Mouse (Mus musculus): ENCODE measurements around the gene Met. TPM values are rescaled to one million over a fixed set of nuclear protein-coding genes. Genes with fewer than 3 reads are reported as not detected.

Gene Met
- 1.6 and 3.5 TPM in 2 replicates for polyA plus RNA-seq (2016; fragmentation: Nextera tagmentation; extraction: Ambion mirVana)

- H3K27me3 ChIP-seq (ENCODE audit: insufficient read depth, poor library complexity, severe bottlenecking), result peaks cover 54% of the 10 kb centered on the region
- WGBS, result under 1% methylated on average over 65 of the region's 78 CpGs
- peak; percentile 82 for DNase-seq (ENCODE audit: low spot score)
- peak within 1 kb of the TSS; percentile 82 for H3K4me3 ChIP-seq
- H3K27ac ChIP-seq, result peak within 1 kb of the TSS; percentile 86
- no peaks in the 10 kb centered on the region for H3K4me1 ChIP-seq
- H3K36me3 ChIP-seq, result no peaks in the 10 kb centered on the region
- H3K9me3 ChIP-seq, result no peaks in the 10 kb centered on the region
Measured at GRCm38 (mm10) chr6:17463434-17464280, at the start of gene Met. Gene Met (plus strand): TSS chr6:17463800.

GRCm38 (mm10) chr6:17418226-17418625, 45.4 kb upstream of the Met start:
- Histone ChIP-seq H3K4me1 (no peaks in the 10 kb centered on the region), H3K9me3 (no peaks in the 10 kb centered on the region), H3K27ac (no peak overlapping the region), H3K4me3 (no peak overlapping the region), H3K27me3 (ENCODE audit: insufficient read depth, poor library complexity, severe bottlenecking) (no peaks in the 10 kb centered on the region), H3K36me3 (no peaks in the 10 kb centered on the region)
- DNase-seq (ENCODE audit: low spot score), result no peak
- WGBS, result 75% methylated on average over 7 of the region's 7 CpGs

DNA sequence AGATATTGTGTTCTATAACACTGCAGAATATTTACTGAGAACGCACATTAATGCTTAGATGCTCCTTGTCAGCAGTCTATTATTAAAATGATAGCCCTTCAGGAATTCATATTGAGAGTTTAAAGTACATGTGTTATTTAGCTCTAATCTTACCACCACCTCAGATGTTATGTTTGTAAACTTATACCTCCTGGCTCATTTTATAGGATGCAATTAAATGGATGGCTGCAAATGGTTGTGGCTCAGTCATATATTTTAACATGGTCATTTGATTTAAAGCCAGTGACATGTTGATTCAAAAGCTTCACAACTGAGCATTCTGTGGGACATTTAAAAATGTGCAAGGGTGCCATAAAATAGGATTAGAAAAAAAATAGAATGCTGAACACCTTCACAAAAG, 41.2 kb upstream of the Met start:
- Histone ChIP-seq H3K36me3 (no peaks in the 10 kb centered on the region), H3K27ac (no peak overlapping the region), H3K27me3 (ENCODE audit: insufficient read depth, poor library complexity, severe bottlenecking) (no peaks in the 10 kb centered on the region), H3K4me1 (no peaks in the 10 kb centered on the region), H3K4me3 (no peak overlapping the region), H3K9me3 (no peaks in the 10 kb centered on the region)
- no peak for DNase-seq (ENCODE audit: low spot score)
- WGBS, result 92% methylated on average over 1 of the region's 1 CpGs

GRCm38 (mm10) chr6:17429041-17429440, 34.6 kb upstream of the Met start:
- no peaks in the 10 kb centered on the region for H3K36me3 ChIP-seq
- no peak for DNase-seq (ENCODE audit: low spot score)
- no peaks in the 10 kb centered on the region for H3K4me1 ChIP-seq
- no peaks in the 10 kb centered on the region for H3K27me3 ChIP-seq (ENCODE audit: insufficient read depth, poor library complexity, severe bottlenecking)
- 52% methylated on average over 3 of the region's 3 CpGs for WGBS
- H3K9me3 ChIP-seq, result no peaks in the 10 kb centered on the region
- H3K27ac ChIP-seq, result no peak overlapping the region
- H3K4me3 ChIP-seq, result no peak overlapping the region

DNA sequence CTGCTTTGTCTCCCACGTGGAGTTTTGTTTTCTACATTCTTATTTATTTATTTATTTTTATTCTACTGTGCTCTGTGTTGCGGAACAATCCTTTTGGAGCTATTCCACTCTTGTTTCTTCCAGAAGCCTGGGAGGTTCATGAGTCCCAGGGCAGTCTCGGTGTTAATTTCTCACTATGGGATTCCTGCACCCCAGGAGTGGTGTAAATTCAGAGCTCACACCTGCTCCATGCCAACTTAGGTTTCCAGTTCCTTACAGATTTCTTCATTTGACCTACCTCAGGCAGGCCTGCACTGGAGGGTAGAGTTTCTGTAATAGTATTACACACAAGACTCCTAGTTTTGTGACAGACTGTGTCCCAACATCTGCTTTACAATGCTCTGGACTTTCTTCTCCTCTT, 34.0 kb upstream of the Met start:
- Histone ChIP-seq H3K4me3 (no peak overlapping the region), H3K9me3 (no peaks in the 10 kb centered on the region), H3K4me1 (no peaks in the 10 kb centered on the region), H3K36me3 (no peaks in the 10 kb centered on the region), H3K27me3 (ENCODE audit: insufficient read depth, poor library complexity, severe bottlenecking) (no peaks in the 10 kb centered on the region), H3K27ac (no peak overlapping the region)
- no peak for DNase-seq (ENCODE audit: low spot score)
- 75% methylated on average over 3 of the region's 3 CpGs for WGBS

DNA sequence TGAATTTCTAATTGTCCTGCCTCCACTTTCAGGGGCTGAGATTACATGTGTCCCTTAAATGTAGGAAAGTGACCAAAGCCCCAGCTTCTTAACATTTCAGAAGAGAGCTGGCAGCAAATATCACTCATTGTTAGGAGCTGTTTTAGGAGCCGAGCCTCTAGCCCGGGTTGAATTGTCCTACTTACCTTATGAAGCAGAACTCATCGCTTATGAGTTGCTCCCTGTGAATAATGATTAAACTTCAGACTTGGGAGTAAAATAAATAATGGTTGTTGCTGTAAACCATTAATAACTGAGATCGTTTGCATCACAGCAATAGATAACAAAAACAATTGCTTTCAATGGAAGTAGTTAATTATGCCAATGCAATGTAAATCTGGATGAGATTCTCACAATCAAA, 20.3 kb upstream of the Met start:
- H3K27ac ChIP-seq, result no peak overlapping the region
- H3K4me1 ChIP-seq, result no peaks in the 10 kb centered on the region
- no peak for DNase-seq (ENCODE audit: low spot score)
- H3K9me3 ChIP-seq, result no peaks in the 10 kb centered on the region
- no peaks in the 10 kb centered on the region for H3K36me3 ChIP-seq
- 81% methylated on average over 4 of the region's 4 CpGs for WGBS
- H3K4me3 ChIP-seq, result no peak overlapping the region
- H3K27me3 ChIP-seq (ENCODE audit: insufficient read depth, poor library complexity, severe bottlenecking), result no peaks in the 10 kb centered on the region

DNA sequence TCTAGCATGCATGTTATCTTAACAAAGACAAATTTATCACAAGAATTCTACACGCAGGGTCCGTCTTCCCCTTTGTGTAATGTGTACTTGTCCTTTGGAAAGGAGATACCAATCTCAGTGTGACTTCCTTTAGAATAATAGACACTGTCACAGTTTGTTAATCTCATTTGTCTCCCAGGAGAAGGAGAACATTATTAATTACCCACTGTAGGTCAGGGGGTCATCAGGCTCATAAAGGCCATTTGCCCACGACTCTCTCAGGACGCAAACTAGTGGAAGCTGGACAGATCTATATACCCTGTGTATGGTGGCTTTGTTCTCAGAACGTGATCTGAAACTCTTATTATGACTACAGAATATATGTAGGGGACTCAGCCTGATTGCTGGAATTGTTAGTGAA, 12.3 kb upstream of the Met start:
- Histone ChIP-seq H3K36me3 (no peaks in the 10 kb centered on the region), H3K27me3 (ENCODE audit: insufficient read depth, poor library complexity, severe bottlenecking) (no peaks in the 10 kb centered on the region), H3K4me1 (no peaks in the 10 kb centered on the region), H3K4me3 (no peak overlapping the region), H3K9me3 (no peaks in the 10 kb centered on the region), H3K27ac (no peak overlapping the region)
- 56% methylated on average over 5 of the region's 5 CpGs for WGBS
- DNase-seq (ENCODE audit: low spot score), result no peak

DNA sequence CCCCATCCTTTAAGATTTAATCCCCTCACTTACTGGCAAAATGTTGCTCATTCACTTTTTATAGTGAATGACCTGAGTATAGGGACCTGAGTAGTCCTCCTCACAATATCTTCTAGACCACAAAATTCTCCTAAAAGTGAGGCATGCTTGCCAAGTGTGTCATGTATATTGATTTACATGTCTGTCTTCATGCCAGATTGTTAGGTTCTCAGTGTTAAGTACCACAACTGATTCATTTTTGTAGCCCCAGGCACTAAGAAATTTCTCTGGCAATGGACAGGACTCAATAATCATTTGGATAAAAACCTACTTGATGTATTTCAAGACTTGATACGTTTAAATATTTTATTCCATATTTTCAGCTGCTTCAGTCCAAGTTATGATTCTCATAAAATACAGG, 8.5 kb upstream of the Met start:
- H3K4me1 ChIP-seq, result no peaks in the 10 kb centered on the region
- H3K36me3 ChIP-seq, result no peaks in the 10 kb centered on the region
- no peak overlapping the region for H3K4me3 ChIP-seq
- H3K27ac ChIP-seq, result no peak overlapping the region
- no peak for DNase-seq (ENCODE audit: low spot score)
- no peaks in the 10 kb centered on the region for H3K9me3 ChIP-seq
- WGBS, result 93% methylated on average over 1 of the region's 1 CpGs
- no peaks in the 10 kb centered on the region for H3K27me3 ChIP-seq (ENCODE audit: insufficient read depth, poor library complexity, severe bottlenecking)

DNA sequence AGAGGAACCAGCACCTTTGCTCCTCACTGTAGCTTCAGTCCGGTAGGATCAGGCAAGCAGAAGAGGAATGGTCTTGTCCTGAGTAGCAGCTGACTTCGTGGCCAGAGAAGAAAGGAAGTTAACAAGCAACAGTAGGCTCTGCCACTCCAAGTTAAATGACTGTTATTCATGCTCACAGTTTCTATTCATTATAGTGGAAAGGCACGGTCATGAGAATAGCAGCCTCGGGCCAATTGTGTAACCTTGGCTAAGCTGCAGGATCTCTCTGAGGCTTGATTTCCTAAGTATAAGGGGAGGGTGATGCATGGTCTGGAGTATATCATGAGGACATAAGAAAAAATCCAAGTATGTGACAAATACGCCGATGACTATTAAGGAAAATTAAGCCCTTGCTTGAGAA, 4.0 kb upstream of the Met start:
- Histone ChIP-seq H3K36me3 (no peaks in the 10 kb centered on the region), H3K27ac (no peak overlapping the region), H3K4me1 (no peaks in the 10 kb centered on the region), H3K4me3 (no peak overlapping the region), H3K9me3 (no peaks in the 10 kb centered on the region), H3K27me3 (ENCODE audit: insufficient read depth, poor library complexity, severe bottlenecking) (peaks cover 30% of the 10 kb centered on the region)
- no peak for DNase-seq (ENCODE audit: low spot score)
- 73% methylated on average over 6 of the region's 6 CpGs for WGBS

DNA sequence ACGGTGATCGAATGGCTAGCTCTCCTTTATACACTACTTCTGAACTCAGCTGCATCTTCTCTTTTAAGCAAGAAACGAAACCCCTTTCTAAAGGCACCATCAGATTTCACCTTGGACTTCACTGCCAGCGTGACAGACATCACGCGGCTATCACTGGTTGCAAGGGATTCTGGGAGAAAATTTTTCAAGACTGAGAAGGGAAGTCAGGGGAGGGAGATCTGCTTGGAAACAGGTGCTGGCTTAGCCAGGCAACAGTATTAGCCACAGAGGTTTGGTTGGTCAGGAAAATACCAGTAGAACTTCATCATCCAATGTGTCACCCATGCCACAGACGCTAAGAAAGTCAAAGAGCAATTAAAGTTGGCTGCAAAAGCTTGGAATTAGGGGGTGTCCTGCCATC, 2.2 kb upstream of the Met start:
- WGBS, result 69% methylated on average over 7 of the region's 7 CpGs
- H3K4me3 ChIP-seq, result no peak overlapping the region
- no peaks in the 10 kb centered on the region for H3K4me1 ChIP-seq
- H3K9me3 ChIP-seq, result no peaks in the 10 kb centered on the region
- DNase-seq (ENCODE audit: low spot score), result no peak
- H3K27ac ChIP-seq, result no peak overlapping the region
- H3K36me3 ChIP-seq, result no peaks in the 10 kb centered on the region
- peaks cover 45% of the 10 kb centered on the region for H3K27me3 ChIP-seq (ENCODE audit: insufficient read depth, poor library complexity, severe bottlenecking)

DNA sequence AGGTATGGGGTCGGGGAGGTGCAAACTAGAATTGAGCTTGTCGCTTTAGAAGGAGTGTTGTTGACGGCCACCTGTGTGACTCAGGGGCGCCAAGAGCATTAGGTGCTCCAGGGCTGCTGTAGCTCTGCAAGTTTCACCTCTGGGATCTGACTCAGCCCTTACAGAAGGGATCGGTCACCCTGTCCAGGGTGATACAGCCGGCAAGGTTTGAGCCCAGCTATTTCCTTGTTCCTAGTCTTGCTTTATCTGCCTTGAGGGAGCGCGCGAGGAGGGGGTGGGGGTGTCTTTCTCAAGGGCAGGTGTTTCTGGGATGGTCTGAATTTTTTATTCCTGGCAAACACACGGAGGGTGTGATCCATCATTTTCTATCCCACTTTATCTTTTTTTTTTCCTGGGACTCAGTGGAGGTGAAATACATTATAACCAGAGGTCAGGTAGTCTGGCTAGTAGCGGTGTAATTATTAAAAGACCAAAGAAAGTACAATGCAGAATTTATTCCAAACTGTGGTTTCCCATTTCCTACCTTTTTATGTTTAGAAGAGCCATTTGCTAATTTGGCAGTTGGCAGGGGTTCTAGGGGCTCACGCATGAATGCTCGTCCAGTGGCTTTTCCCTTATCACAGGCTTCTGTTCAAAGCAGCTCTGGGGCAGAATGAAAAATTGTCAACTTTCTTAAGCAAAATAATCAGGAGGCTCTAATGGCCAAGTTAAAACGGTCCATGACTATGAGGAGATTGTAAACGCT, 853 bp downstream of the Met start:
- Histone ChIP-seq H3K27me3 (ENCODE audit: insufficient read depth, poor library complexity, severe bottlenecking) (peaks cover 54% of the 10 kb centered on the region), H3K27ac (peak overlapping the region; percentile 86), H3K4me1 (no peaks in the 10 kb centered on the region), H3K36me3 (no peaks in the 10 kb centered on the region), H3K4me3 (peak overlapping the region; percentile 82), H3K9me3 (no peaks in the 10 kb centered on the region)
- 10% methylated on average over 15 of the region's 15 CpGs for WGBS
- DNase-seq (ENCODE audit: low spot score), result no peak

DNA sequence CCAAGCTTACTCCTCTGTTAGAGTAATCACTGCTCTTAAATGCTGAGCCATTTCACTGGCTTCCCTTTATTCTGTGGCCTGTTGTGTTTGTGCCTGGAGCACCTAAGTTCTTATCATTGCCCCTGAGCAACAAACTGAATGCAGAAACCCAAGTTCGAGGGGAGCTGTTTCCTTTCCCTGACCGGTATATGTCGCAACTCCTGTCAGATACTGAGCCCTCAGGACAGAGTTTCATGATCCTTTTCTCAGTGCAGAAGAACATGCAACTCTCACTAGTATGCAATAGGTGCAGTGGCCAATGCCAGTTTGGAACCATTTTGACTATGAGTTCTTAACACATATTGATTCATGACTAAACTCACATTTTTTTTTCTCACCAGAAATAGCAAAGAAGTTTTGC, 2.9 kb downstream of the Met start:
- no peak for DNase-seq (ENCODE audit: low spot score)
- Histone ChIP-seq H3K4me1 (no peaks in the 10 kb centered on the region), H3K9me3 (no peaks in the 10 kb centered on the region), H3K27me3 (ENCODE audit: insufficient read depth, poor library complexity, severe bottlenecking) (peaks cover 42% of the 10 kb centered on the region), H3K27ac (no peak overlapping the region), H3K36me3 (no peaks in the 10 kb centered on the region), H3K4me3 (no peak overlapping the region)
- WGBS, result 75% methylated on average over 3 of the region's 3 CpGs

- H3K27ac ChIP-seq, result no peak overlapping the region
- 87% methylated on average over 5 of the region's 5 CpGs for WGBS
- H3K36me3 ChIP-seq, result no peaks in the 10 kb centered on the region
- no peaks in the 10 kb centered on the region for H3K4me1 ChIP-seq
- H3K9me3 ChIP-seq, result no peaks in the 10 kb centered on the region
- peaks cover 30% of the 10 kb centered on the region for H3K27me3 ChIP-seq (ENCODE audit: insufficient read depth, poor library complexity, severe bottlenecking)
- DNase-seq (ENCODE audit: low spot score), result no peak
- no peak overlapping the region for H3K4me3 ChIP-seq
Measured at GRCm38 (mm10) chr6:17468993-17469392, 5.4 kb downstream of the Met start.
